Comparison of ENCODE assay signal across 11 mouse cellular contexts in genomic region chr7:80439032-80439760, GRCm38 (mm10). TPM values are rescaled to one million over a fixed set of nuclear protein-coding genes. Genes with fewer than 3 reads are reported as not detected.
DNase-seq lines count a peak whose midpoint lies in the region; ATAC-seq lines count a peak whose summit lies in the region.
"Had no signal": no experiment of that assay in that cellular context is flagged by ENCODE, and none has a peak within 500 bp of the region (broad histone marks: within the 10 kb centered on the region; RNA-seq: fewer than 3 reads in every experiment).

No protein-coding gene starts in this region.

- DNase-seq in heart, embryonic 10.5 days (ENCODE audit: low spot score), result no peak
- DNase-seq in heart, postnatal 4 days, result no peak
- DNase-seq in liver, embryonic 11.5 days (ENCODE audit: low spot score), result no peak
- peak; percentile 69 to 70 for DNase-seq in adrenal gland, postnatal 36 days
- DNase-seq in layer of hippocampus, adult 9-11 months, result no peak
- DNase-seq in yolk sac, embryonic 10.5 days (ENCODE audit: low spot score), result no peak

- H3K4me3 ChIP-seq in heart, embryonic 10.5 days, result peak overlapping the region; percentile 13; the same call in 1 of the 2 replicates
- no peak overlapping the region for H3K4me3 ChIP-seq in liver, embryonic 16.5 days (ENCODE audit: low read depth, low read length)
- H3K4me3 ChIP-seq in liver, embryonic 11.5 days (ENCODE audit: low read depth, low read length), result no peak overlapping the region
- no peak overlapping the region for H3K4me3 ChIP-seq in limb, embryonic 12.5 days (replicated peaks)
- H3K4me3 ChIP-seq: hindbrain, embryonic 13.5 days had no signal

- H3K9me3 ChIP-seq in heart, embryonic 10.5 days, result no peaks in the 10 kb centered on the region
- no peaks in the 10 kb centered on the region for H3K9me3 ChIP-seq in liver, embryonic 16.5 days (replicated peaks; ENCODE audit: control insufficient read depth, low read length)
- H3K9me3 ChIP-seq in liver, embryonic 11.5 days (ENCODE audit: control insufficient read depth, low read length), result no peaks in the 10 kb centered on the region
- no peaks in the 10 kb centered on the region for H3K9me3 ChIP-seq in limb, embryonic 12.5 days
- H3K9me3 ChIP-seq: hindbrain, embryonic 13.5 days had no signal

- H3K4me2 ChIP-seq in liver, embryonic 16.5 days (ENCODE audit: low read depth, low read length), result 0 out of 2 replicates have a peak overlapping the region, but pooled peaks have one; percentile 1
- no peak overlapping the region for H3K4me2 ChIP-seq in liver, embryonic 11.5 days
- peak overlapping the region; percentile 32; the same call in 1 of the 2 replicates for H3K4me2 ChIP-seq in limb, embryonic 12.5 days
- H3K4me2 ChIP-seq: hindbrain, embryonic 13.5 days had no signal

- WGBS in heart, embryonic 10.5 days, result 29% methylated on average over 13 of the region's 15 CpGs
- 41% methylated on average over 15 of the region's 15 CpGs for WGBS in liver, embryonic 16.5 days (ENCODE audit: insufficient replicate concordance)
- 32% methylated on average over 15 of the region's 15 CpGs for WGBS in liver, embryonic 11.5 days
- 23% methylated on average over 15 of the region's 15 CpGs for WGBS in limb, embryonic 12.5 days

- H3K27me3 ChIP-seq in heart, embryonic 10.5 days (ENCODE audit: insufficient read depth, poor library complexity, severe bottlenecking), result no peaks in the 10 kb centered on the region
- no peaks in the 10 kb centered on the region; the same call in 1 of the 2 replicates for H3K27me3 ChIP-seq in liver, embryonic 16.5 days (ENCODE audit: control insufficient read depth, insufficient read depth, low read depth, low read length)
- H3K27me3 ChIP-seq in liver, embryonic 11.5 days (replicated peaks; ENCODE audit: control insufficient read depth, insufficient read depth, low read length), result no peaks in the 10 kb centered on the region
- no peaks in the 10 kb centered on the region for H3K27me3 ChIP-seq in limb, embryonic 12.5 days
- H3K27me3 ChIP-seq: CH12.LX had no signal

- peak overlapping the region; percentile 69; the same call in 1 of the 2 replicates for H3K27ac ChIP-seq in heart, embryonic 10.5 days
- no peak overlapping the region for H3K27ac ChIP-seq in liver, embryonic 16.5 days (ENCODE audit: low read length)
- no peak overlapping the region; the same call in 1 of the 2 replicates for H3K27ac ChIP-seq in liver, embryonic 11.5 days (ENCODE audit: low read depth, low read length)
- peak overlapping the region; percentile 62; the same call in 1 of the 2 replicates for H3K27ac ChIP-seq in limb, embryonic 12.5 days
- H3K27ac ChIP-seq: hindbrain, embryonic 13.5 days; liver, embryonic 14.5 days had no signal

- no peak overlapping the region for H3K9ac ChIP-seq in liver, embryonic 16.5 days (ENCODE audit: low read depth, low read length)
- no peak overlapping the region for H3K9ac ChIP-seq in liver, embryonic 11.5 days (ENCODE audit: low read depth, low read length)
- no peak overlapping the region for H3K9ac ChIP-seq in limb, embryonic 12.5 days (replicated peaks)
- H3K9ac ChIP-seq: hindbrain, embryonic 13.5 days; liver, embryonic 14.5 days had no signal

- H3K36me3 ChIP-seq in heart, embryonic 10.5 days, result no peaks in the 10 kb centered on the region
- H3K36me3 ChIP-seq in liver, embryonic 16.5 days (ENCODE audit: control insufficient read depth, insufficient read depth), result no peaks in the 10 kb centered on the region
- H3K36me3 ChIP-seq in liver, embryonic 11.5 days (ENCODE audit: control insufficient read depth, insufficient read depth, low read length), result no peaks in the 10 kb centered on the region
- H3K36me3 ChIP-seq in limb, embryonic 12.5 days, result no peaks in the 10 kb centered on the region
- H3K36me3 ChIP-seq: hindbrain, embryonic 13.5 days had no signal

- ATAC-seq in liver, embryonic 16.5 days (ENCODE audit: low read depth), result no peak
- no peak for ATAC-seq in liver, embryonic 11.5 days (replicated peaks; ENCODE audit: low FRiP score)
- ATAC-seq in limb, embryonic 12.5 days (ENCODE audit: insufficient number of reproducible peaks, insufficient read depth, low FRiP score, low TSS enrichment, low read depth), result no peak

- peaks cover 66% of the 10 kb centered on the region for H3K4me1 ChIP-seq in heart, embryonic 10.5 days
- H3K4me1 ChIP-seq in liver, embryonic 16.5 days (ENCODE audit: control insufficient read depth, low read depth, low read length), result peaks cover 2% of the 10 kb centered on the region
- H3K4me1 ChIP-seq in liver, embryonic 11.5 days (replicated peaks; ENCODE audit: control insufficient read depth, insufficient read depth, low read length), result peaks cover 12% of the 10 kb centered on the region
- peaks cover 41% of the 10 kb centered on the region for H3K4me1 ChIP-seq in limb, embryonic 12.5 days (replicated peaks)
- H3K4me1 ChIP-seq: hindbrain, embryonic 13.5 days had no signal

RNA-seq across cellular contexts. Expression of gene Furin, which starts 34.0 kb away (rescaled TPM):
- polyA plus RNA-seq in heart, embryonic 10.5 days (2016; fragmentation: Nextera tagmentation; extraction: Ambion mirVana), result 18.1 and 20.7 TPM in 2 replicates
- 100 to 1,000 TPM; 104 to 113 TPM for total RNA-seq in heart, postnatal 4 days (2021)
- 5.6 and 6.2 TPM in 2 replicates for polyA plus RNA-seq in liver, embryonic 16.5 days (2015; fragmentation: Nextera tagmentation; extraction: Ambion mirVana)
- polyA plus RNA-seq in liver, embryonic 11.5 days (2014; fragmentation: Nextera tagmentation; extraction: Ambion mirVana), result 8.3 and 10.4 TPM in 2 replicates
- 100 to 1,000 TPM; 155 to 170 TPM for total RNA-seq in adrenal gland, postnatal 36 days (2021)
- 10.7 and 13.2 TPM in 2 replicates for polyA plus RNA-seq in limb, embryonic 12.5 days (2016; fragmentation: Nextera tagmentation; extraction: Ambion mirVana)

RNA-seq across cellular contexts. Expression of gene Fes, which starts 51.5 kb away (rescaled TPM):
- 9.7 and 11.7 TPM in 2 replicates for polyA plus RNA-seq in heart, embryonic 10.5 days (2016; fragmentation: Nextera tagmentation; extraction: Ambion mirVana)
- 10 to 100 TPM; 16.4 to 21.5 TPM for total RNA-seq in heart, postnatal 4 days (2021)
- 16.5 and 18.2 TPM in 2 replicates for polyA plus RNA-seq in liver, embryonic 16.5 days (2015; fragmentation: Nextera tagmentation; extraction: Ambion mirVana)
- polyA plus RNA-seq in liver, embryonic 11.5 days (2014; fragmentation: Nextera tagmentation; extraction: Ambion mirVana), result 15.2 and 16.4 TPM in 2 replicates
- total RNA-seq in adrenal gland, postnatal 36 days (2021), result 10 to 100 TPM in 1 of 2 experiments, 1 to 10 TPM in 1; 7.5 to 11.4 TPM
- polyA plus RNA-seq in limb, embryonic 12.5 days (2016; fragmentation: Nextera tagmentation; extraction: Ambion mirVana), result 10.2 and 11.0 TPM in 2 replicates

Comparison
In these comparisons a context has a peak if more than half of its experiments do, and no peak if none do; other contexts are left out.
1. DNase-seq: peak in adrenal gland, postnatal 36 days (2 of 2); none in heart, embryonic 10.5 days (single experiment), heart, postnatal 4 days (single experiment), liver, embryonic 11.5 days (single experiment), layer of hippocampus, adult 9-11 months (single experiment) and yolk sac, embryonic 10.5 days (single experiment).
2. H3K27ac ChIP-seq: peak in heart, embryonic 10.5 days (single experiment) and limb, embryonic 12.5 days (single experiment); none in liver, embryonic 16.5 days (single experiment) and liver, embryonic 11.5 days (single experiment).